ENCODE assay signal across 19 mouse cellular contexts in genomic region chr1:119278528-119279201, GRCm38 (mm10).
DNase-seq lines count a peak whose midpoint lies in the region; ATAC-seq and TF ChIP-seq lines count a peak whose summit lies in the region.
"Had no signal": no experiment of that assay in that cellular context is flagged by ENCODE, and none has a peak within 500 bp of the region (broad histone marks: within the 10 kb centered on the region; RNA-seq: fewer than 3 reads in every experiment).

No protein-coding gene starts in this region.

- H3K4me1 ChIP-seq in liver, adult 2 months (ENCODE audit: control insufficient read depth, insufficient read depth, low read length): peaks cover 1% of the 10 kb centered on the region; the same call in 1 of the 2 replicates
- H3K4me1 ChIP-seq in liver, embryonic 12.5 days: no peaks in the 10 kb centered on the region
- H3K4me1 ChIP-seq: embryonic facial prominence, embryonic 10.5 days; heart, embryonic 10.5 days; hindbrain, embryonic 10.5 days; kidney, embryonic 15.5 days; midbrain, embryonic 12.5 days had no signal

- H3K9ac ChIP-seq in liver, adult 2 months (ENCODE audit: low read depth, low read length): no peak overlapping the region
- no peak overlapping the region for H3K9ac ChIP-seq in liver, embryonic 12.5 days
- H3K9ac ChIP-seq: kidney, embryonic 15.5 days; midbrain, embryonic 12.5 days had no signal

- TF ChIP-seq CTCF in liver, adult 2 months (IDR thresholded peaks at IDR 0.05; ENCODE audit: low read depth, low read length): no peak

- no peak overlapping the region for H3K4me3 ChIP-seq in liver, adult 2 months (ENCODE audit: insufficient read depth, low read depth, low read length)
- H3K4me3 ChIP-seq in liver, embryonic 12.5 days: no peak overlapping the region
- H3K4me3 ChIP-seq: embryonic facial prominence, embryonic 10.5 days; heart, embryonic 10.5 days; hindbrain, embryonic 10.5 days; kidney, embryonic 15.5 days; midbrain, embryonic 12.5 days had no signal

- intact Hi-C loops in heart, postnatal 36 days (cut with DNase I): no loop called here

- no peak overlapping the region for H3K4me2 ChIP-seq in liver, embryonic 12.5 days
- H3K4me2 ChIP-seq: kidney, embryonic 15.5 days; midbrain, embryonic 12.5 days had no signal

- no peaks in the 10 kb centered on the region for H3K9me3 ChIP-seq in liver, embryonic 12.5 days (replicated peaks)
- H3K9me3 ChIP-seq: embryonic facial prominence, embryonic 10.5 days; heart, embryonic 10.5 days; kidney, embryonic 15.5 days had no signal

- no peak for TF ChIP-seq POLR2A in liver, adult 2 months (IDR thresholded peaks at IDR 0.05; ENCODE audit: extremely low read depth, insufficient read depth, low read length)

- ATAC-seq in liver, embryonic 12.5 days: no peak
- ATAC-seq: forebrain, embryonic 16.5 days; hindbrain, embryonic 16.5 days; intestine, postnatal 0 days had no signal

- H3K27ac ChIP-seq in liver, adult 2 months (replicated peaks; ENCODE audit: insufficient read depth, low read depth, low read length): no peak overlapping the region
- no peak overlapping the region for H3K27ac ChIP-seq in liver, embryonic 12.5 days
- H3K27ac ChIP-seq: embryonic facial prominence, embryonic 10.5 days; heart, embryonic 10.5 days; hindbrain, embryonic 10.5 days; kidney, embryonic 15.5 days; midbrain, embryonic 12.5 days had no signal

- H3K79me2 ChIP-seq in liver, adult 2 months (ENCODE audit: control insufficient read depth, insufficient read depth, low read length): no peaks in the 10 kb centered on the region

- 0 out of 2 replicates have a peak, but pooled peaks cover 4% of the 10 kb centered on the region for H3K27me3 ChIP-seq in liver, adult 2 months (ENCODE audit: control insufficient read depth, insufficient read depth, low read length)
- no peaks in the 10 kb centered on the region for H3K27me3 ChIP-seq in liver, embryonic 12.5 days (replicated peaks)
- H3K27me3 ChIP-seq: kidney, embryonic 15.5 days; midbrain, embryonic 12.5 days had no signal

- whole genome bisulfite sequencing in liver, adult 2 months: 40% methylated on average over 8 of the region's 8 CpGs
- WGBS in liver, embryonic 12.5 days (ENCODE audit: insufficient replicate concordance): 62% methylated on average over 8 of the region's 8 CpGs

- DNase-seq in liver, adult 2 months (ENCODE audit: extremely low read depth, low read depth, low spot score): peak; percentile 22
- peak; percentile 15 to 20 for DNase-seq in urinary bladder, postnatal 36 days (ENCODE audit: low spot score in 2 of 2)
- no peak for DNase-seq in urinary bladder, postnatal 4 days (ENCODE audit: low spot score in 2 of 2)
- DNase-seq in lung, postnatal 4 days: peak; percentile 31 to 56
- DNase-seq in kidney, adult 18-20 months: no peak
- DNase-seq in left cerebral cortex, adult 9 months (ENCODE audit: low spot score in 2 of 2): no peak
- no peak for DNase-seq in heart, postnatal 36 days
- DNase-seq: cerebellum, postnatal 10 days; gastrocnemius, postnatal 10 days; thymus, postnatal 14 days had no signal

- no peaks in the 10 kb centered on the region for H3K36me3 ChIP-seq in liver, adult 2 months (ENCODE audit: control insufficient read depth, insufficient read depth, low read length)
- no peaks in the 10 kb centered on the region for H3K36me3 ChIP-seq in liver, embryonic 12.5 days
- H3K36me3 ChIP-seq: embryonic facial prominence, embryonic 10.5 days; heart, embryonic 10.5 days; hindbrain, embryonic 10.5 days; kidney, embryonic 15.5 days; midbrain, embryonic 12.5 days had no signal

Comparison
In these comparisons a context has a peak if more than half of its experiments do, and no peak if none do; other contexts are left out.
1. DNase-seq: peak in liver, adult 2 months (single experiment), urinary bladder, postnatal 36 days (2 of 2) and lung, postnatal 4 days (2 of 2); none in urinary bladder, postnatal 4 days (0 of 2), kidney, adult 18-20 months (single experiment), left cerebral cortex, adult 9 months (0 of 2) and heart, postnatal 36 days (0 of 2).